Mouse (Mus musculus) embryonic fibroblast, embryonic 13.5 days (primary cell): ENCODE data around the gene Thbs3.

Experiments used
- CTCF ChIP-seq: IDR thresholded peaks from 2 replicates; pipeline ENCODE4 v1.5.1; 2011; ENCODE audit warnings: mild to moderate bottlenecking, control low read depth, low read length, moderate library complexity, borderline replicate concordance; ENCODE audit not compliant: insufficient read depth
- POLR2A ChIP-seq: IDR thresholded peaks from 2 replicates; pipeline ENCODE4 v1.6.1; 2011; ENCODE audit warnings: low read depth, mild to moderate bottlenecking, control low read depth, low read length, moderate library complexity

GRCm38 (mm10) chr3:89238494-89238893, 23.5 kb downstream of the Thbs3 start:
- TF ChIP-seq CTCF (no peak), POLR2A (no peak)
